Mouse (Mus musculus) liver, embryonic 11.5 days (tissue): ENCODE results near the gene Nek6. TPM values are rescaled to one million over a fixed set of nuclear protein-coding genes. Genes with fewer than 3 reads are reported as not detected.

Source experiments
- ATAC-seq: fragments of 200-750 bp; cut with Nextera tagmentation; replicated peaks from 2 replicates; pipeline ENCODE4 v1.8.0; 2017; ENCODE audit warnings: moderate number of reproducible peaks, mild to moderate bottlenecking, moderate TSS enrichment, moderate library complexity; ENCODE audit not compliant: low FRiP score
- DNase-seq: peaks from one replicate; pipeline ENCODE4 v3.0.0-alpha.2; 2017; ENCODE audit warnings: low spot score
- H3K27ac ChIP-seq: fragments of 300-500 bp; sonication (generic); 2 replicates; pipeline ENCODE4 v1.5.1; 2014; ENCODE audit warnings: mild to moderate bottlenecking, low read depth, low read length, control low read depth
- H3K27me3 ChIP-seq: fragments of 300-500 bp; sonication (generic); replicated peaks from 2 replicates; pipeline ENCODE4 v1.6.1; 2014; ENCODE audit warnings: low read length, mixed read lengths; ENCODE audit not compliant: control insufficient read depth, insufficient read depth
- H3K36me3 ChIP-seq: fragments of 300-500 bp; sonication (generic); 2 replicates; pipeline ENCODE4 v1.6.1; 2014; ENCODE audit warnings: mild to moderate bottlenecking, low read length, moderate library complexity, mixed read lengths; ENCODE audit not compliant: control insufficient read depth, insufficient read depth
- H3K4me1 ChIP-seq: fragments of 300-500 bp; sonication (generic); replicated peaks from 2 replicates; pipeline ENCODE4 v1.6.1; 2014; ENCODE audit warnings: low read length, mixed read lengths; ENCODE audit not compliant: control insufficient read depth, insufficient read depth
- H3K4me2 ChIP-seq: fragments of 300-500 bp; sonication (generic); 2 replicates; pipeline ENCODE4 v1.6.1; 2014; ENCODE audit warnings: mild to moderate bottlenecking, control low read depth, moderate library complexity
- H3K4me3 ChIP-seq: fragments of 300-500 bp; sonication (generic); 2 replicates; pipeline ENCODE4 v1.5.1; 2014; ENCODE audit warnings: low read depth, low read length, control low read depth
- H3K9ac ChIP-seq: fragments of 300-500 bp; sonication (generic); 2 replicates; pipeline ENCODE4 v1.6.1; 2014; ENCODE audit warnings: low read depth, low read length, control low read depth
- H3K9me3 ChIP-seq: fragments of 300-500 bp; sonication (generic); 2 replicates; pipeline ENCODE4 v1.6.1; 2016; ENCODE audit warnings: low read length, inconsistent platforms, mixed read lengths; ENCODE audit not compliant: control insufficient read depth
- WGBS: fragments of 180-500 bp; shearing (Covaris S2); extraction: QIAGEN DNeasy Blood & Tissue Kit; methylation state at CpG from one replicate; pipeline ENCODE4 v1.1.7; 2014; 5-methylcytosine and 5-hydroxymethylcytosine counted together
- polyA plus RNA-seq: library from polyadenylated mRNA; unstranded; fragments of >200 nt; fragmentation: Nextera tagmentation; extraction: Ambion mirVana; gene quantifications from 2 replicates; pipeline ENCODE4 v1.2.1, GENCODE M21; 2014

The Nek6 gene
- polyA plus RNA-seq, 1 experiment from 2014 or later: 66.2 TPM

DNA sequence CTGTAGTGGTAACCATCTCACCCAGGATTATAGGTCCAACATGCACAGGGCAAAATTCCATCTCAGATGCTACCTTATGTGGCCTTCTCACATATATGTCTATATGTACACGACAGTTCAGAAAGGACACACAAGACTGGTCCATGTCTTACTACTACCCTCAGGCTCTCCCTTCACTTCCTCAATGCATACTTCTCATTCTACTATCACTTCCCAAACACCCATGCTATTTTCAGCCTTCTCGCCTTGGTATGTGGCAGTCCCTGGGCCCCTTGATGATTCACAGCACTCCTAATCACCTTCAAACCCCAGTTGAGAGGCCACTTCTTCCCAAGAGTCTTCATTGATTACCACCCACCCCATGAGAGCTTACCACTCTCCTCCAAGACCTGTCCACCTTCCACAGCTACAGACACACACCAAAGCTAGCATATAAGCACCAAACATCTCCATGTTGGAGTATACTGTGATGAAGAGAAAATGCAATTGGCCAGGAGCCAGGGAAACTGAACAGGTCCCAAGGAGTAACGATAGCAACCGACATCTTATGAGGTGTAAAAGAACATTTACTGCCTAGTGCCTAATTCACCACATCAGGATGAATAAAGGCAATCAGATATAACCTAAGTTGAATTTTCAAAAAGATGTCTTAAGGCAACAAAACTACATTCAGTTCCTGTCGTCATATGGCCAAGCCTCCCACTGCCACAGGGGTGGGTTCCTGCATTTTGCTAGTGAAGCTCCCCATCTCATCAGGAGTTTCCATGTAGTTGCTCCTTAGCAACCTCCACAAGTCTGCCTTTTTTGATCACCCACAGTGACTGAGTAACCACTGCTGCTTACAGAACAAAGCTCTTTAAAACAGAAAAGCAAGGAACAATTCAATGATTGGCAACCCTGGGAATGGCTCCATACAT lies 105.8 kb downstream of the Nek6 start:
- no peak overlapping the region for H3K4me2 ChIP-seq
- H3K9me3 ChIP-seq: no peaks in the 10 kb centered on the region
- H3K4me3 ChIP-seq: no peak overlapping the region
- H3K4me1 ChIP-seq: no peaks in the 10 kb centered on the region; the same call in 1 of the 2 replicates
- ATAC-seq (no peak), DNase-seq (no peak)
- H3K36me3 ChIP-seq: peaks cover 9% of the 10 kb centered on the region; the same call in 1 of the 2 replicates
- WGBS: 79% methylated on average over 5 of the region's 5 CpGs
- no peaks in the 10 kb centered on the region for H3K27me3 ChIP-seq
- H3K9ac ChIP-seq: no peak overlapping the region
- no peak overlapping the region for H3K27ac ChIP-seq

DNA sequence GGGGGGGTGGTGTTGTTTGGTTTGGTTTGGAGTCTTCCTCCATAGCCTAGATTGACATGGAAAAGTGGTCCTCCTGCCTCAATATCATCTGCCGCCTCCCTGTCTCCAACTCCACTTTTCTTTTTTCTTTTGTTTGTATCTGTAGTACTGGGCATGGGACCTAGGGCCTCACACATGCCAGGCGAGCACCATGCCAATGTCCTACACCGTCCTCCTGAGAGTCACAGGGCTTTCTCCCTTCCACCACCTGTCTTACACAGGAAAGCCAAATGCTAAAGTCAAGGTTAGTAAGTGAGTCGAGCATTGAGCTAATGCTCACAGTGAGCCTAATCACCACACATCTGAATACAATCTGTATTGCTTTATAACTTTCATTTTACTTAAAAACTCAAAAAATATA lies 108.3 kb downstream of the Nek6 start:
- 92% methylated on average over 4 of the region's 4 CpGs for WGBS
- H3K27ac ChIP-seq: no peak overlapping the region
- peaks cover 9% of the 10 kb centered on the region; the same call in 1 of the 2 replicates for H3K36me3 ChIP-seq
- DNase-seq: no peak
- H3K27me3 ChIP-seq: no peaks in the 10 kb centered on the region
- no peak for ATAC-seq
- no peak overlapping the region for H3K4me3 ChIP-seq
- H3K4me1 ChIP-seq: no peaks in the 10 kb centered on the region; the same call in 1 of the 2 replicates
- no peak overlapping the region for H3K9ac ChIP-seq
- H3K4me2 ChIP-seq: no peak overlapping the region
- no peaks in the 10 kb centered on the region for H3K9me3 ChIP-seq

DNA sequence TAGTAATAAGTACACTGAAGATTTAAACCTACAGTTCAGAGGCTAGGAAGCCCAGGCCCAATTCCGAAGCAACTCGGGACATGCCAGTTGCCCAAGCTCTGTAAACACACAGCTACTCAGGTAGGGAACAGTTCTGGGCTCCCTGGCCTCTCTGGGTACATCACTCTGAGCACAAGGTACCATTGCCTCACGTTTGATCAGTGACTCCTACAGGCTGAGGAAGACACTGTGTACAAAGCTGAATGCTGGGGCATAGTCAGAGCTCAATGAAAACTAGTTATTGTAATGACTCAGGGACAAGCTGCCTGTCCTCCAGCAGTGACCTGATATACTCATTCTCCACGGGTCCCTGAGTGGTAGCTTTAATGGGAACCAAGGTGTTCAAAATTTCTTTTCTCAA lies 109.6 kb downstream of the Nek6 start:
- H3K27ac ChIP-seq: no peak overlapping the region
- no peaks in the 10 kb centered on the region for H3K9me3 ChIP-seq
- ATAC-seq: no peak
- H3K9ac ChIP-seq: no peak overlapping the region
- DNase-seq: no peak
- peaks cover 9% of the 10 kb centered on the region; the same call in 1 of the 2 replicates for H3K36me3 ChIP-seq
- H3K27me3 ChIP-seq: no peaks in the 10 kb centered on the region
- H3K4me1 ChIP-seq: no peaks in the 10 kb centered on the region; the same call in 1 of the 2 replicates
- WGBS: 89% methylated on average over 4 of the region's 4 CpGs
- no peak overlapping the region for H3K4me2 ChIP-seq
- no peak overlapping the region for H3K4me3 ChIP-seq

DNA sequence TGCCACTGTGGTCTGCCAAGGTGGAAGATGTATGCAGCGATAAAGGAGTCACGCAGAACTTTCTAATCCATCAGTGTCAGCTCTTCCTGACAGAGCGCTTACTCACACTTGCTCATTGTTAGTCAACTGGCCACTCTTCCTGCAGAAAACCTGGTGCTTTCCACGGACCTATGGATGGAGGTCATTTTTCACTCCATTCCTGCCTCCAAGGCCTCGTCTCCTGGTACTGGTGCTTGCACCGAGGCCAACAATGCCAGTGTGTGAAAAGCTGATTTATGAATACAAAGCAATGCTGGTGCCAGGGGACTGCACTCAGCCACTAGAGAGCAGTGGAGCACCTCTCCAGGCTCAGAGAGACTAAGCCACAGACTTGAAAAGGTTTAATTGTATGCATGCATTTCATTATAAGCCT lies 110.2 kb downstream of the Nek6 start:
- ATAC-seq: no peak
- Histone ChIP-seq H3K9ac (no peak overlapping the region), H3K36me3 (peaks cover 11% of the 10 kb centered on the region; the same call in 1 of the 2 replicates), H3K27me3 (no peaks in the 10 kb centered on the region), H3K27ac (no peak overlapping the region), H3K4me1 (no peaks in the 10 kb centered on the region), H3K4me2 (no peak overlapping the region), H3K4me3 (no peak overlapping the region), H3K9me3 (no peaks in the 10 kb centered on the region)
- DNase-seq: no peak
- WGBS: 74% methylated on average over 6 of the region's 6 CpGs

DNA sequence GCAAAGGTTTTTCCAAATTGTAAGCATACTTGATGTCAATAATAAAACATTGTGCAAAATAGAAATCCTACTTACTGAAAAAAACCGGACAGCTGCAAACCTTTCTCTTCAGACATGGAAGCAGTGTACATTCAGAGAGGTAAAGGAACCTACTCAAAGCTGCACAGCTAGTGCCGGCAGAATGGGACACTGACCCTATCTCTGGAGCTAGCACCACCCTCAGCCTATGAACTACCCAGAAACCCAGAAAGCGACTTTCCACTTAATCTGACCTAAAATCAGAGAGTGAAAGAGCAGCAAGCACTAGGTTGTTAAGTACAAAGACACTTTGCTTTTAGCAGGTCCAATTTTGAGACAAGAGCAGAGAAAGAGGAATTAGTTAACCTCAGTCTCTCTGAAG lies 112.0 kb downstream of the Nek6 start:
- no peak for ATAC-seq
- H3K36me3 ChIP-seq: peaks cover 16% of the 10 kb centered on the region
- WGBS: 81% methylated on average over 3 of the region's 3 CpGs

DNA sequence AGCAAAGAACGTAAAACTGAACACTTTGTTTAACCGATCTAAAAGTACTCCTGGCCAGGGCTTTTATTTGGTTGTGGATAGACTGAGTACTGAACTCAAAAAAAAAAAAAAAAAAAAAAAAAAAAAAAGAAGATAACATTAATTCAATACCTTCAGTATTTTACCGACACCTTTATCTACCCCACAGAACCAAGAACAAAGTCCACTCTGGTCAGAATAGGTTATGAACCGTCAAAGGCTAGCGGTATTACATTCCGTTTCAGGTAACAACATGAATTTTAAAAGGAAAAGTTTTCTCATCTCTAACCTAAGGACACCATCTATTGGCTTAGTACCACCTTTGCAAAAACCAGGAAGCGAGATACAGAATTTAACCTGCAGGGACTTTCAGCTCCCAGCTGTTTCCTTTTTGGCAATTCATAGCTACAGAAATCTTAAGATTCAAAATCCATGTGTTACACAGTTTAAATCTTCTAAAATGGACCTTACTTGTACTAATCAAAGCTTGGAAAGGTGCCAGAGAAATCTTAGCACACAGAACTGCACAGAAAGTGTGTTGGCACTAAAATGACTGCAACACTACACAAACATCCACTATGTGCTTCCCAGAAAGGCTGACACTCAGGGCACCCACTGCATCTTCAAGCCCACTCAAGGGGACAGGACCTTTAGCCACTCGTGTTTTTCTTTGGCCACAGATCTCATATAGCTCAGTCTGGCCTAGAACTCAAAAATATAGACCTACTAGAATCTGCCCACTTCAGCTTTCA lies 112.6 kb downstream of the Nek6 start:
- no peak for DNase-seq
- H3K4me1 ChIP-seq: no peaks in the 10 kb centered on the region
- H3K36me3 ChIP-seq: peaks cover 21% of the 10 kb centered on the region
- no peak for ATAC-seq
- 86% methylated on average over 8 of the region's 8 CpGs for WGBS
- no peaks in the 10 kb centered on the region for H3K9me3 ChIP-seq
- H3K4me3 ChIP-seq: no peak overlapping the region
- no peak overlapping the region for H3K4me2 ChIP-seq
- H3K27ac ChIP-seq: no peak overlapping the region
- H3K27me3 ChIP-seq: no peaks in the 10 kb centered on the region
- no peak overlapping the region for H3K9ac ChIP-seq

More for the DNA sequence above, 112.0 kb downstream of the Nek6 start:
- no peaks in the 10 kb centered on the region for H3K9me3 ChIP-seq
- H3K27me3 ChIP-seq: no peaks in the 10 kb centered on the region
- H3K4me3 ChIP-seq: no peak overlapping the region
- H3K4me1 ChIP-seq: no peaks in the 10 kb centered on the region
- no peak overlapping the region for H3K27ac ChIP-seq
- no peak overlapping the region for H3K9ac ChIP-seq
- H3K4me2 ChIP-seq: no peak overlapping the region
- DNase-seq: no peak

DNA sequence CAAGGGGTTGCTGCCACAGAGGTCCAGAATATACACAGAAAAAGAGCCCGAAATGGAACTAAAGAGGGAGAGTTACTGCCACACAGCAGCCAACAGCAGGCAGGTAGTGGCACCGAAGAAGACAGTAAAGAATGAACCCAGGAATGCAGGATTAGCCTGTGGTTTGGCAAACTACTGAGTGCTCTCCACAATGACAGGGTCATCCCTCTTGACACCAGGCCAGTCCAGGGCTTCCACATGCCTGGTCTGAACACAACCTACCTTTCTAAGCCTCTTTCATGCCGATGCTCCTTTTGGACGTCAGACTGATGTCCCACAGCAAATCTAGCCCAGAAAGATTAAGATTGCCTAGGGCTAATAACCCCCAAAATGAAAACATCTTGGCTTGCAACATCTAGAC lies 117.4 kb downstream of the Nek6 start:
- Histone ChIP-seq H3K4me3 (no peak overlapping the region), H3K9me3 (no peaks in the 10 kb centered on the region), H3K27ac (no peak overlapping the region), H3K4me2 (no peak overlapping the region), H3K36me3 (peaks cover 38% of the 10 kb centered on the region), H3K9ac (no peak overlapping the region), H3K4me1 (no peaks in the 10 kb centered on the region), H3K27me3 (no peaks in the 10 kb centered on the region)
- ATAC-seq (no peak), DNase-seq (no peak)
- WGBS: 90% methylated on average over 4 of the region's 4 CpGs

DNA sequence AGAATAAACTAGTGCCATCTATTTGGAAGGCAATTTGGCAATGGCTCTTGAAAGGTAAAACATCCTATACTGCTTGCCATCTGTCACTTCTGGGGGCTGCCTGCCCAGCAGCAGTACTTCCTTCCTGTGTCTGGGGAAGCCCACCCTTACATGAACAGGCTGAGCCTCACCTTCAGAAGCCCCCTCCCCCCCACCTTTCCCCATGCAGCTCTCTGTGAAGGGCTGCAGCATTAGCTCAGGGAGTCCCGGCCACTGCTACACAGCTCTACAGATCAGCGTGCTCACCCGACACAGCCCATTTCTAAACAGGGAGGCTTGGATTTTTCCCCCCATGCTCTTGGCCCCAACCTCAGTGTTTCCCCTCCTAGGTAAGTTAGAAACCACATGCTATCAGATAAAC lies 118.0 kb downstream of the Nek6 start:
- no peak for ATAC-seq

More for the DNA sequence above, 118.0 kb downstream of the Nek6 start:
- DNase-seq: no peak
- H3K4me1 ChIP-seq: no peaks in the 10 kb centered on the region
- H3K27ac ChIP-seq: no peak overlapping the region
- no peaks in the 10 kb centered on the region for H3K9me3 ChIP-seq
- H3K4me3 ChIP-seq: no peak overlapping the region
- peaks cover 38% of the 10 kb centered on the region for H3K36me3 ChIP-seq
- no peak overlapping the region for H3K9ac ChIP-seq
- 86% methylated on average over 3 of the region's 3 CpGs for WGBS
- no peak overlapping the region for H3K4me2 ChIP-seq
- H3K27me3 ChIP-seq: no peaks in the 10 kb centered on the region
